9 mouse cellular contexts compared by ENCODE assay signal in genomic region chr4:139624116-139624489, GRCm38 (mm10). TPM values are rescaled to one million over a fixed set of nuclear protein-coding genes. Genes with fewer than 3 reads are reported as not detected.
DNase-seq lines count a peak whose midpoint lies in the region; ATAC-seq and TF ChIP-seq lines count a peak whose summit lies in the region.
"Had no signal": no experiment of that assay in that cellular context is flagged by ENCODE, and none has a peak within 500 bp of the region (broad histone marks: within the 10 kb centered on the region; RNA-seq: fewer than 3 reads in every experiment).

No protein-coding gene starts in this region.

- 55% methylated on average over 5 of the region's 5 CpGs for whole genome bisulfite sequencing in hindbrain, embryonic 11.5 days
- WGBS in limb, embryonic 11.5 days, result 75% methylated on average over 5 of the region's 5 CpGs
- 54% methylated on average over 5 of the region's 5 CpGs for WGBS in neural tube, embryonic 15.5 days

- intact Hi-C loops in left cerebral cortex, adult 2 months (cut with DNase I), result no loop called here
- intact Hi-C loops in gastrocnemius, postnatal 36 days (cut with DNase I), result no loop called here

- H3K4me3 ChIP-seq in left cerebral cortex, adult 2 months, result peak overlapping the region; percentile 67
- H3K4me3 ChIP-seq in hindbrain, embryonic 11.5 days (ENCODE audit: low read depth, low read length), result no peak overlapping the region
- H3K4me3 ChIP-seq in limb, embryonic 11.5 days (ENCODE audit: low read depth, low read length), result no peak overlapping the region
- peak overlapping the region; percentile 92 for H3K4me3 ChIP-seq in neural tube, embryonic 15.5 days (replicated peaks)

- H3K36me3 ChIP-seq in hindbrain, embryonic 11.5 days (ENCODE audit: control insufficient read depth, insufficient read depth, low read length), result no peaks in the 10 kb centered on the region
- no peaks in the 10 kb centered on the region for H3K36me3 ChIP-seq in limb, embryonic 11.5 days (ENCODE audit: control insufficient read depth, insufficient read depth, low read length)
- 0 out of 2 replicates have a peak, but pooled peaks cover 3% of the 10 kb centered on the region for H3K36me3 ChIP-seq in neural tube, embryonic 15.5 days

- no peaks in the 10 kb centered on the region for H3K27me3 ChIP-seq in hindbrain, embryonic 11.5 days (ENCODE audit: control insufficient read depth, insufficient read depth, low read length)
- H3K27me3 ChIP-seq in limb, embryonic 11.5 days (ENCODE audit: control insufficient read depth, insufficient read depth, low read length), result no peaks in the 10 kb centered on the region
- no peaks in the 10 kb centered on the region for H3K27me3 ChIP-seq in neural tube, embryonic 15.5 days (replicated peaks)

- H3K9me3 ChIP-seq in hindbrain, embryonic 11.5 days (ENCODE audit: control insufficient read depth, low read length), result no peaks in the 10 kb centered on the region
- H3K9me3 ChIP-seq in limb, embryonic 11.5 days (ENCODE audit: control insufficient read depth, low read length), result no peaks in the 10 kb centered on the region
- H3K9me3 ChIP-seq in neural tube, embryonic 15.5 days (replicated peaks), result no peaks in the 10 kb centered on the region

- ATAC-seq in hindbrain, embryonic 11.5 days (ENCODE audit: low FRiP score), result no peak
- no peak for ATAC-seq in limb, embryonic 11.5 days (ENCODE audit: insufficient number of reproducible peaks, low FRiP score, low TSS enrichment, low read depth)
- ATAC-seq in neural tube, embryonic 15.5 days (ENCODE audit: low FRiP score), result no peak

- H3K9ac ChIP-seq in hindbrain, embryonic 11.5 days (ENCODE audit: low read depth, low read length), result no peak overlapping the region
- H3K9ac ChIP-seq in limb, embryonic 11.5 days (ENCODE audit: low read length), result no peak overlapping the region
- H3K9ac ChIP-seq in neural tube, embryonic 15.5 days (replicated peaks), result peak overlapping the region; percentile 83

- H3K27ac ChIP-seq in left cerebral cortex, adult 2 months, result no peak overlapping the region
- no peak overlapping the region for H3K27ac ChIP-seq in hindbrain, embryonic 11.5 days (ENCODE audit: low read depth, low read length)
- H3K27ac ChIP-seq in limb, embryonic 11.5 days (replicated peaks; ENCODE audit: low read depth, low read length), result no peak overlapping the region
- H3K27ac ChIP-seq in neural tube, embryonic 15.5 days (replicated peaks), result no peak overlapping the region

- peak overlapping the region; percentile 86; the same call in 1 of the 2 replicates for H3K4me2 ChIP-seq in hindbrain, embryonic 11.5 days (replicated peaks; ENCODE audit: low read depth, low read length)
- H3K4me2 ChIP-seq in limb, embryonic 11.5 days (ENCODE audit: low read depth, severe bottlenecking), result 0 out of 2 replicates have a peak overlapping the region, but pooled peaks have one; percentile 75
- H3K4me2 ChIP-seq in neural tube, embryonic 15.5 days, result peak overlapping the region; percentile 84

- 0 out of 2 replicates have a peak, but pooled peaks cover 7% of the 10 kb centered on the region for H3K4me1 ChIP-seq in hindbrain, embryonic 11.5 days (replicated peaks; ENCODE audit: control insufficient read depth, insufficient read depth, low read length)
- H3K4me1 ChIP-seq in limb, embryonic 11.5 days (ENCODE audit: control insufficient read depth, insufficient read depth, low read length), result peaks cover 5% of the 10 kb centered on the region; the same call in 1 of the 2 replicates
- peaks cover 35% of the 10 kb centered on the region for H3K4me1 ChIP-seq in neural tube, embryonic 15.5 days

- TF ChIP-seq CTCF in left cerebral cortex, adult 2 months (IDR thresholded peaks at IDR 0.05), result no peak

- DNase-seq in left cerebral cortex, adult 2 months (ENCODE audit: extremely low spot score in 1 of 2, low spot score in 2 of 2), result no peak
- DNase-seq in left cerebral cortex, adult 8-10 months (ENCODE audit: low spot score in 2 of 2), result no peak
- no peak for DNase-seq in hindbrain, embryonic 11.5 days (ENCODE audit: low spot score)
- no peak for DNase-seq in limb, embryonic 11.5 days (ENCODE audit: low spot score)
- no peak for DNase-seq in gastrocnemius, postnatal 36 days
- no peak for DNase-seq in layer of hippocampus, postnatal 10 days (ENCODE audit: low spot score in 2 of 2)
- no peak for DNase-seq in lung, postnatal 4 days

RNA-seq across cellular contexts. Expression of gene Aldh4a1, which starts 1.4 kb away (rescaled TPM):
- total RNA-seq in left cerebral cortex, adult 2 months (2021), result 10 to 100 TPM; 16.9 to 17.0 TPM
- total RNA-seq in left cerebral cortex, adult 8-10 months (2022), result 10 to 100 TPM; 17.4 to 19.5 (median 19.0) TPM
- 7.8 and 8.8 TPM in 2 replicates for polyA plus RNA-seq in hindbrain, embryonic 11.5 days (2014; fragmentation: Nextera tagmentation; extraction: Ambion mirVana)
- polyA plus RNA-seq in limb, embryonic 11.5 days (2014; fragmentation: Nextera tagmentation; extraction: Ambion mirVana), result 15.4 and 17.0 TPM in 2 replicates
- polyA plus RNA-seq in neural tube, embryonic 15.5 days (2015; fragmentation: Nextera tagmentation; extraction: Ambion mirVana), result 29.5 and 34.9 TPM in 2 replicates
- 10 to 100 TPM; 63.9 to 75.8 TPM for total RNA-seq in gastrocnemius, postnatal 36 days (2021)
- 10 to 100 TPM; 20.9 to 21.4 TPM for total RNA-seq in layer of hippocampus, postnatal 10 days (2021)

RNA-seq across cellular contexts. Expression of gene Gm21969, which starts 21.1 kb away (rescaled TPM):
- total RNA-seq in left cerebral cortex, adult 2 months (2021), result not detected
- not detected for total RNA-seq in left cerebral cortex, adult 8-10 months (2022)
- not detected in 2 replicates for polyA plus RNA-seq in hindbrain, embryonic 11.5 days (2014; fragmentation: Nextera tagmentation; extraction: Ambion mirVana)
- not detected in 2 replicates for polyA plus RNA-seq in limb, embryonic 11.5 days (2014; fragmentation: Nextera tagmentation; extraction: Ambion mirVana)
- polyA plus RNA-seq in neural tube, embryonic 15.5 days (2015; fragmentation: Nextera tagmentation; extraction: Ambion mirVana), result not detected in 2 replicates
- total RNA-seq in gastrocnemius, postnatal 36 days (2021), result not detected
- not detected for total RNA-seq in layer of hippocampus, postnatal 10 days (2021)
- total RNA-seq: hematopoietic stem cell, adult 5-6 weeks had no signal

RNA-seq across cellular contexts. Expression of gene Tas1r2, which starts 29.2 kb away (rescaled TPM):
- not detected for total RNA-seq in left cerebral cortex, adult 2 months (2021)
- total RNA-seq in left cerebral cortex, adult 8-10 months (2022), result not detected
- polyA plus RNA-seq in hindbrain, embryonic 11.5 days (2014; fragmentation: Nextera tagmentation; extraction: Ambion mirVana), result not detected in 2 replicates
- polyA plus RNA-seq in limb, embryonic 11.5 days (2014; fragmentation: Nextera tagmentation; extraction: Ambion mirVana), result not detected in 2 replicates
- polyA plus RNA-seq in neural tube, embryonic 15.5 days (2015; fragmentation: Nextera tagmentation; extraction: Ambion mirVana), result not detected in 2 replicates
- not detected for total RNA-seq in gastrocnemius, postnatal 36 days (2021)
- total RNA-seq in layer of hippocampus, postnatal 10 days (2021), result not detected
- total RNA-seq: hematopoietic stem cell, adult 5-6 weeks had no signal

Comparison
In these comparisons a context has a peak if more than half of its experiments do, and no peak if none do; other contexts are left out.
1. H3K4me3 ChIP-seq: peak in left cerebral cortex, adult 2 months (single experiment) and neural tube, embryonic 15.5 days (single experiment); none in hindbrain, embryonic 11.5 days (single experiment) and limb, embryonic 11.5 days (single experiment).
2. Peak in every context shown above with its lines, with median percentiles within 50 percentile points of each other: H3K4me2 ChIP-seq.